Mouse (Mus musculus) kidney, adult 11 months (tissue): ENCODE data around the gene Ezr.

Experiments
- DNase-seq: peaks from one replicate; pipeline ENCODE4 v3.0.0; 2022

The Ezr gene

DNA sequence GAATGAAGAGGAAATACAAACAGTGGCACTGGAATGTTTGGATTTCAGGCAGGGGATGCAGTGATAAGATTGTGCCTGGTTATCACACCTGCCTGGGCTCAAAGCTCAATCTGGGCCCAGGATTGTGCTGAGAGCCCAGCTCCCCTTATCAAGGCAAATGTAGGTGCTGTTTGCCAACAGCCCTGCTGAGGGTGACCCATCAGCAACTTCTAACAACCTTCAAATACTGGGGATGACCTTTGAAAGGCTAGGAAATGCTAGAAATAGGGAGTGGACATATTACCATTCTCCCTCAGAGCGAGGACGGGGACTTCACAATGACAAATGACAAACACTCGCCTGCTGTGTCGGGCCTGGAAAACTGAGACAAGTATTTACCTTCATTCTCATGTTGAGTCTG, 15.8 kb downstream of the Ezr start:
- peak; percentile 11 for DNase-seq

DNA sequence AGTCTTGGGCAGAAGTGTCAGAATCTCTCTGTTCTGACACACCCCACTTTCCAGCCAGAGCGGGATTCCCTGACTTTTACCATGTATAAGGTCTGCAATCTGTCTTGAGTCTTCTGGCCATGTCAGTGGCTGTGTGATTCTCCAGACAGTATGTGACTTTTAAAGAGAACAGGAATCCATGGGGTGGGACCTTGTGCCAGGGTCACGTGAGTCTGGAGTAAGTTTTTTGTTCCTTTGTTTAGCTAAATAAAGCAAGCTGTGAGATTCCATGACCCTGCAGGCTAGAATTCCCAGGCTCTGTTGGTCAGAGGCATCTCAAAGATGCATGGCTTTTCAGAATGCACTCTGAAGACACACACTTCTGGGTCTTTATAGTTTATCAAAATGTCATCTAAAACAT, 16.7 kb downstream of the Ezr start:
- peak; percentile 16 for DNase-seq

DNA sequence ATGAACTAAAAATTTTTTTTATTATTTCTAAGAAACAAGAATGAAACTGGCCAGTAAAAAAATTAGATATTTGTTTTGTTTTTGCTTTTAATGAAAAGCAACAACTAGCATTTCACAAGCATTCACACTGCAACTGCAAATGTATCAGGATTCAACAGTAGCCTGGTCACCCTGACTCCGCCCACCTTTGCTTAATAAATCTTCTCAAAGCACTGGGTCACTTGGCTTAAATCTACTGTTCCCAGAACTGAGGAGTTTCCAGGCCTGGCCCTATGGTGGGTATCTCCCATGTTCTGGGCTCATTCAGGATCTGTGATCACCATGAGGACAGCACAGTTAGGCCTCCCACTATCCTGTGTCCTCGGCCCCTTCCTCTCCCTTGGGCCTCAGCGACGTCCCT, 17.9 kb downstream of the Ezr start:
- no peak for DNase-seq

- DNase-seq, result no peak
These were observed 18.4 kb downstream of the Ezr start for GRCm38 (mm10) chr17:6764227-6764593.

- no peak for DNase-seq
These were observed 18.9 kb downstream of the Ezr start for GRCm38 (mm10) chr17:6763513-6764226.

DNA sequence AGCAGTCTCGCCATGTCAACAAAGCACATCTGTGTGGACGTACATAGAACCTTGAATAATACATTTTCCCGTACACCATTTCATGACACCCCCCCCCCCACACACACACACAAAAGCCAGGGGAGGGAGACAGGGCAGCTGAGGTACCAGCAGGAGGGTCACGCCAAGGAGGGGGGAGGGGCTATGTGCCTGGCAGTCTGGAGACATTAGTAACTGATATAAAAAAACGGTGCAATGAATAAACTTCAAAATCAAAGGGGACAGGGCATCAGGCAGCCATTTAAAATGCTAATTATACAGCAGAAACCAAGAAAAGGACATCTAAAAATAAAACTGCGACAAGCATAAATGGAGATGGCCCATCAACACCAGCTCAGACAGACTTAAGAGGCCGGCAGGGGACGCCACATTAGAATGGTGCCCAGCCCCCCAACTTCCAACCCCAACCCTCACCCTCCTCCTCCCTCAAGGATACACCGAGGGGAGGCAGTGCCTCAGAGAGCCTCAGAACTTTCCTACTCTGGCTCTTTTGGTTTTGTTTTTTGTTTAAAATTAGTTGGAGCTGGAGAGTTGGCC, 22.8 kb downstream of the Ezr start:
- no peak for DNase-seq

DNA sequence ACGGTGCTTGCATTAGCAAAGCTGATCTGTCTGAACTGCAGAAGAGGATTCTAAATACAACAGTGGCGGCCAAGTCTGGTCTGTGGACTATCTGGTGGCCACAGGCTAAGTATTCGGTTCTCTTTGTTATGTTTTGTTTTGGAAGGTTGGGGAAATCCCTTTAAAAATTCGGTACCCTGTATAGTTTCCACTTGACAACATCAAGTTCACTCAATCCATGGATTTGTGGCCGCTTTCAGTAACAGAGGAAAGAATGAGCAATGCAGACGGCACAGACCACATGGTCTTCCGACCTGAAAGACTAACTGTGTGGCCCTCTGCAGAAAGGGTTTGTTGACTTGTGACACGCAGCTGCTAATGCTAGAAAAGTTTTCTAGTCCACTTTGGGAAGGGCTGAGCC, 23.7 kb downstream of the Ezr start:
- DNase-seq, result no peak

- DNase-seq, result no peak
These were observed 24.7 kb downstream of the Ezr start for GRCm38 (mm10) chr17:6757902-6758301.

GRCm38 (mm10) chr17:6755873-6756272, 26.7 kb downstream of the Ezr start:
- no peak for DNase-seq

- DNase-seq, result peak; percentile 72
These were observed 27.4 kb downstream of the Ezr start for GRCm38 (mm10) chr17:6755176-6755575.

GRCm38 (mm10) chr17:6752375-6752774, 30.2 kb downstream of the Ezr start:
- DNase-seq, result no peak

- no peak for DNase-seq
These were observed 31.2 kb downstream of the Ezr start for GRCm38 (mm10) chr17:6751221-6751859.

DNA sequence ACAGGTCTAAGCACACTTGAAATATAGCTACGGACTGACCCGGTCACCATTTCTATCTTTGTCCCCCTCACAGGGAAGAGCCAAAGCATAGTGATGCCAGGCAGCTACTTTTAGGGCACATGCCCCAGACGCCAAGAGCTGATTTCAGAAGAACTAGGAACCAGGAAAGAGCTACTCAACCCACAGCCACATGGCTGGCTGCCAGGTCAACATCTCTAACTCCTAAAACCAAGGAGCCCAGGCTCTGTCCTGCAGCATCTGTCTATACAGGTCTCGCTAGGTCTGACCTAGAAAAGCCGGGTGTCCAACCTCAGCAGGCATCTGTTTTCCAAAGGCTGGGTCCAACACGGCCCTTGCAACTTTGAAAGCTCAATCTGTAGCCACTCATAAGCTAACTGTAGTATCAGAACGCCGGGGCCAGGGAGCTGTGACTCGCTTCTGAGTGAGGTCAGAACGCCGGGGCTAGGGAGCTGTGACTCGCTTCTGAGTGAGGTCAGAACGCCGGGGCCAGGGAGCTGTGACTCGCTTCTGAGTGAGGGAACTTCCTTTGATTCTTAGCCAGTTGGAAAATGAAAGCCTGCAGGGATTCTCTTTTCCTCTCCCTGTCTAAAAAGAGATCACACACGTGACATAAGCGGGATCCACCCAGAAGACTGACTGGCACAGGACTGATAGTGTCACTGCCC, 33.7 kb downstream of the Ezr start:
- DNase-seq, result no peak

GRCm38 (mm10) chr17:6747478-6747877, 35.1 kb downstream of the Ezr start:
- DNase-seq, result no peak

DNA sequence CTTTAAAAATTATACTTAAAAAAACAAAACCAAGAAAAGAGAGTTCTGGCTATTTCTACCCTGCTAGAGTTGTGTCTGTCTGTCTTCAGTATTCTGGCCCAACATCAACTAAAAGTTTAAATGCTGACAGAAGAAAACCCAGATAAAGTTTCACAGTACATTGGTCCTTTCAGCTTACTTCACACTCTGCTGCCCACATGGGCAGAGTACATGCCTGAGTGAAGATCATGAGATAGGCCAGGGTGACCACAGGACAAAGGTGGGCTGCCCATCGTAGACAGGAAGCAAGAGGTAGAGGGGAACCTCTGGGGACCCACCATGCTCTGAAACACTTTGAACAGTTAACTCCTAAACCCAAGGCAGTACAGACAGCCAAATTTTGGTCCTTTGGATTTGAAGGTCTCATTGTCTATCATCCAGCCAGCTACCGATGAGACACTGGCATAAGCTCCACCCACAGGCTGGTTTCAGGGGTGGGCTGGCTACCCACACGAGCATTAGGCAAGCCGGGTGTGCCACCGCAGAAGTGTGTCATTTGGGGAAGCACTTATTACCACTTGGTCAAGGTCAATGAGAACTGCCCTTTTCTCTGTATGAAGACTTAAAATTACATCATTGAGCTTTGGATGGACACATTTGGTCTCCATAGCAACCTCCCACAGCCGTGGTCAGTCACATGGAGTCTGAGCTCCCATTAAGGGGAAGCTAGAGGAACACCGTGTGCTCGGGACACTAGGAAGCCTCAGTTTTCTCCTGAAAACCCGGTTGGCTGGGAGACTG, 35.9 kb downstream of the Ezr start:
- peak; percentile 77 for DNase-seq

DNA sequence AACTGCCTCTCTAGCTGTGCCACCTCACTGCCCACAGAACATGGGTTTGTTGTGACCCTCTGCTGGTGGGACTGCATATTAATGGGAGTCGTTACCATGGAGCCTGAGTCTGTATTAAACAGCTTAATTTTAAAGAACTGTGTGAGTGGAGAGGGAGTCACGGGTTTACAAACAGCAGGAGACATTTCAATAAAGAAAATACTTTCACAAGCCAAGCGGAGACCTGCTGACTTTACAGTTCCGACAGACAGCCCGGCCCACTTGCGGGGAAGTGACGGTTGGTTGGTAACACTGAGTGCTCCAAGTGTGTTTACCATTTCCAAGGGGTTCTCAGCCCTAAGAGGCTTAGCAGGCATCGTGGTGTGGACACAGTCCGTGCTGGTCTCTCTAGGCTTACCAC, 36.6 kb downstream of the Ezr start:
- DNase-seq, result no peak

DNA sequence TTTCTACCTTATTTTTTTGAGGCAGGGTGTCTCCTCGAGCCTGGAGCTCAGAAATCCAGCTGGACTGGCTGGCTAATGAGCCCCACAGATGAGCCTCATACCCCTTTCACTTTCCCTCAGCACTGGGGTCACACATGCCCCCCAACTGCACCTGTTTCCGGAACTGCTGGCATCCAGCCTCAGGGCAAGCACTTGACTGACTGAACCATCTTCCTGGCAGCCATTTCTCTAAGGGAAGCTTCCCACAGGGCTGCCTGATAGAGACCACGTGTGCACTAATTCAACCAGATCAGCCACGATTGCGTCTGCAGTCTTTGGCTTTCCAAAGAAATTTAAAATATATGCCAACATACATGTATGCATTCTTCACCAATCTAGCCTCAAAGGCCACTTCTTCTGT, 37.1 kb downstream of the Ezr start:
- DNase-seq, result no peak

GRCm38 (mm10) chr17:6744871-6745270, 37.7 kb downstream of the Ezr start:
- DNase-seq, result no peak

DNA sequence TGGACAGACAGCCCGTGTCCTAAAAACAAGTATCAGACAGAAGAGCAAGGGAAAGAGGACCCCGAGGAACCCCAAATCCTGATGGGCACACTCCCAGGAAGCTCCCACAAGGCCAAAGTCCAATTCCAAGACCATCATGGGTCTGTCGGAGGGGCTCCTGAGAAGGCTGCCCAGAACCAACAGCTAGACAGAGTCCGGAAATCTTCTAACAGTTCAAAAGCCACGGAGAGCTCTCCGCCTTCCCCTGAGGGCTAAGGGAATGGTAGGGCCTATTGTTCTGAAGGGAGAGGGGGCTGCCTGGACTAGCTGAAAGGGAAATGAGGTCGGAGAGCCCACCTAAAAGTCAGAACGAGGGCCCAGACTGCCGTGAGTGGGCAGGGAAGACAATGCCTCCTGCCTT, 38.2 kb downstream of the Ezr start:
- DNase-seq, result peak; percentile 4

DNA sequence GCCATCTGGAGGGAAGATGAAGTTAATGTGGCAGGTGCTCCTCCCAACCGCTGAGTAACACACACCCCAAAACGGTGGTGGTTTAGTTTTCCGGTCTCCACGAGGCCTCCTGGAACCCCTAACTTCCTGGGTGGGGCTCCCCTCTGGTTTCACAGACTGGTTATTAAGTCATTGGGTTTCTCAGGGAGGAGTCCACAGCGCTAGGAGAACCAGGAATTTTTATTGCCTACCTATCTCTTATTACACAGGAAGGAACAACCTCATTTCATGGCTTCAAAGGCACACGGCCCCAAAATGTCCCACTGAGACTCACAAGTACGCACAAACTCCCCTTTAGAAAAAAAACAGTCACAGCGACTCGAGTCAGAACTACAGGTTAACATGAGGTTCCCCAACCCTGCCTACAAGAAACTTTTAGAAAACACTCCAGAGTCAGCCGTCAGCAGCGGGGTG, 38.8 kb downstream of the Ezr start:
- DNase-seq, result no peak

- no peak for DNase-seq
These were observed 39.5 kb downstream of the Ezr start for GRCm38 (mm10) chr17:6743039-6743575.
